Mouse (Mus musculus) kidney, embryonic 14.5 days (tissue): ENCODE results near the gene Gabbr2. TPM values are rescaled to one million over a fixed set of nuclear protein-coding genes. Genes with fewer than 3 reads are reported as not detected.

Source experiments
- ATAC-seq: fragments of 200-750 bp; cut with Nextera tagmentation; 2 replicates; pipeline ENCODE4 v1.8.0; 2017; ENCODE audit warnings: moderate number of reproducible peaks, mild to moderate bottlenecking, moderate TSS enrichment, moderate library complexity; ENCODE audit not compliant: low FRiP score, low TSS enrichment
- H3K27ac ChIP-seq: fragments of 300-500 bp; sonication (generic); 2 replicates; pipeline ENCODE4 v1.5.1; 2014; ENCODE audit warnings: low read depth, mild to moderate bottlenecking, low read length, moderate library complexity, mixed read lengths
- H3K27me3 ChIP-seq: fragments of 300-500 bp; sonication (generic); 2 replicates; pipeline ENCODE4 v1.6.1; 2014; ENCODE audit warnings: mild to moderate bottlenecking, low read length; ENCODE audit not compliant: control insufficient read depth, insufficient read depth
- H3K36me3 ChIP-seq: fragments of 300-500 bp; sonication (generic); 2 replicates; pipeline ENCODE4 v1.6.1; 2014; ENCODE audit warnings: low read length, mixed read lengths; ENCODE audit not compliant: control insufficient read depth, insufficient read depth
- H3K4me1 ChIP-seq: fragments of 300-500 bp; sonication (generic); 2 replicates; pipeline ENCODE4 v1.6.1; 2014; ENCODE audit warnings: low read length, mixed read lengths; ENCODE audit not compliant: control insufficient read depth, insufficient read depth
- H3K4me2 ChIP-seq: fragments of 300-500 bp; sonication (generic); replicated peaks from 2 replicates; pipeline ENCODE4 v1.6.1; 2014; ENCODE audit warnings: low read depth, mild to moderate bottlenecking, low read length
- H3K4me3 ChIP-seq: fragments of 300-500 bp; sonication (generic); 2 replicates; pipeline ENCODE4 v1.5.1; 2014; ENCODE audit warnings: mild to moderate bottlenecking, low read length
- H3K9ac ChIP-seq: fragments of 300-500 bp; sonication (generic); 2 replicates; pipeline ENCODE4 v1.6.1; 2014; ENCODE audit warnings: low read depth, mild to moderate bottlenecking, low read length, moderate library complexity
- H3K9me3 ChIP-seq: fragments of 300-500 bp; sonication (generic); 2 replicates; pipeline ENCODE4 v1.6.1; 2016; ENCODE audit warnings: low read length; ENCODE audit not compliant: control insufficient read depth
- WGBS: fragments of 180-500 bp; shearing (Covaris S2); extraction: QIAGEN DNeasy Blood & Tissue Kit; methylation state at CpG from one replicate; pipeline ENCODE4 v1.1.7; 2014; 5-methylcytosine and 5-hydroxymethylcytosine counted together
- polyA plus RNA-seq: library from polyadenylated mRNA; unstranded; fragments of >200 nt; fragmentation: Nextera tagmentation; extraction: Ambion mirVana; gene quantifications from 2 replicates; pipeline ENCODE4 v1.2.1, GENCODE M21; 2014

The Gabbr2 gene
- polyA plus RNA-seq, 1 experiment from 2014 or later: 0.43 TPM

- no peaks in the 10 kb centered on the region for H3K36me3 ChIP-seq
- no peak overlapping the region for H3K27ac ChIP-seq
- no peaks in the 10 kb centered on the region for H3K4me1 ChIP-seq
- H3K27me3 ChIP-seq: no peaks in the 10 kb centered on the region
- no peak for ATAC-seq
- H3K9ac ChIP-seq: no peak overlapping the region
- no peak overlapping the region for H3K4me2 ChIP-seq
- no peak overlapping the region for H3K4me3 ChIP-seq
- 65% methylated on average over 7 of the region's 7 CpGs for WGBS
- H3K9me3 ChIP-seq: no peaks in the 10 kb centered on the region
These were observed 33.7 kb downstream of the Gabbr2 start for GRCm38 (mm10) chr4:46957955-46958354.

GRCm38 (mm10) chr4:46956966-46957365 lies 34.7 kb downstream of the Gabbr2 start:
- Histone ChIP-seq H3K9me3 (no peaks in the 10 kb centered on the region), H3K36me3 (no peaks in the 10 kb centered on the region), H3K4me1 (no peaks in the 10 kb centered on the region), H3K9ac (no peak overlapping the region), H3K4me3 (no peak overlapping the region), H3K27me3 (no peaks in the 10 kb centered on the region), H3K4me2 (no peak overlapping the region), H3K27ac (no peak overlapping the region)
- 60% methylated on average over 4 of the region's 4 CpGs for WGBS
- ATAC-seq: no peak

- whole genome bisulfite sequencing: 67% methylated on average over 7 of the region's 7 CpGs
- H3K9ac ChIP-seq: no peak overlapping the region
- H3K4me3 ChIP-seq: no peak overlapping the region
- H3K36me3 ChIP-seq: no peaks in the 10 kb centered on the region
- no peaks in the 10 kb centered on the region for H3K27me3 ChIP-seq
- no peak for ATAC-seq
- H3K27ac ChIP-seq: no peak overlapping the region
- no peaks in the 10 kb centered on the region for H3K4me1 ChIP-seq
- H3K4me2 ChIP-seq: no peak overlapping the region
- no peaks in the 10 kb centered on the region for H3K9me3 ChIP-seq
These were observed 38.7 kb downstream of the Gabbr2 start for GRCm38 (mm10) chr4:46953021-46953420.

- Histone ChIP-seq H3K27ac (no peak overlapping the region), H3K9me3 (no peaks in the 10 kb centered on the region), H3K36me3 (no peaks in the 10 kb centered on the region), H3K4me3 (no peak overlapping the region), H3K9ac (no peak overlapping the region), H3K27me3 (no peaks in the 10 kb centered on the region), H3K4me1 (no peaks in the 10 kb centered on the region), H3K4me2 (no peak overlapping the region)
- ATAC-seq: no peak
- 93% methylated on average over 4 of the region's 4 CpGs for WGBS
These were observed 39.1 kb downstream of the Gabbr2 start for GRCm38 (mm10) chr4:46952562-46952961.

GRCm38 (mm10) chr4:46934291-46934690 lies 57.4 kb downstream of the Gabbr2 start:
- H3K4me3 ChIP-seq: no peak overlapping the region
- no peaks in the 10 kb centered on the region for H3K36me3 ChIP-seq
- no peak overlapping the region for H3K4me2 ChIP-seq
- no peak overlapping the region for H3K9ac ChIP-seq
- no peaks in the 10 kb centered on the region for H3K27me3 ChIP-seq
- 91% methylated on average over 3 of the region's 3 CpGs for WGBS
- H3K4me1 ChIP-seq: no peaks in the 10 kb centered on the region
- ATAC-seq: no peak
- H3K27ac ChIP-seq: no peak overlapping the region
- H3K9me3 ChIP-seq: no peaks in the 10 kb centered on the region

GRCm38 (mm10) chr4:46933590-46933989 lies 58.1 kb downstream of the Gabbr2 start:
- H3K4me1 ChIP-seq: no peaks in the 10 kb centered on the region
- WGBS: 77% methylated on average over 2 of the region's 2 CpGs
- no peak for ATAC-seq
- H3K27me3 ChIP-seq: no peaks in the 10 kb centered on the region
- H3K4me3 ChIP-seq: no peak overlapping the region
- no peaks in the 10 kb centered on the region for H3K9me3 ChIP-seq
- no peak overlapping the region for H3K9ac ChIP-seq
- H3K36me3 ChIP-seq: no peaks in the 10 kb centered on the region
- no peak overlapping the region for H3K4me2 ChIP-seq
- H3K27ac ChIP-seq: no peak overlapping the region

- no peak overlapping the region for H3K4me3 ChIP-seq
- no peak overlapping the region for H3K9ac ChIP-seq
These were observed 59.8 kb downstream of the Gabbr2 start for GRCm38 (mm10) chr4:46931706-46932397.

GRCm38 (mm10) chr4:46928112-46928511 lies 63.6 kb downstream of the Gabbr2 start:
- Histone ChIP-seq H3K4me2 (no peak overlapping the region), H3K9ac (no peak overlapping the region), H3K36me3 (no peaks in the 10 kb centered on the region), H3K27me3 (no peaks in the 10 kb centered on the region), H3K4me3 (no peak overlapping the region), H3K27ac (no peak overlapping the region), H3K9me3 (no peaks in the 10 kb centered on the region), H3K4me1 (no peaks in the 10 kb centered on the region)
- 60% methylated on average over 3 of the region's 3 CpGs for WGBS
- no peak for ATAC-seq

More at GRCm38 (mm10) chr4:46931706-46932397, 59.8 kb downstream of the Gabbr2 start:
- no peaks in the 10 kb centered on the region for H3K9me3 ChIP-seq
- H3K4me2 ChIP-seq: no peak overlapping the region
- H3K27ac ChIP-seq: no peak overlapping the region
- 67% methylated on average over 9 of the region's 9 CpGs for WGBS
- H3K36me3 ChIP-seq: no peaks in the 10 kb centered on the region
- H3K27me3 ChIP-seq: no peaks in the 10 kb centered on the region
- H3K4me1 ChIP-seq: no peaks in the 10 kb centered on the region
- no peak for ATAC-seq

GRCm38 (mm10) chr4:46919144-46919543 lies 72.5 kb downstream of the Gabbr2 start:
- Histone ChIP-seq H3K4me2 (no peak overlapping the region), H3K36me3 (no peaks in the 10 kb centered on the region), H3K27ac (no peak overlapping the region), H3K9me3 (no peaks in the 10 kb centered on the region), H3K9ac (no peak overlapping the region), H3K27me3 (no peaks in the 10 kb centered on the region), H3K4me1 (no peaks in the 10 kb centered on the region), H3K4me3 (no peak overlapping the region)
- WGBS: 57% methylated on average over 8 of the region's 8 CpGs
- no peak for ATAC-seq
